Mouse (Mus musculus) cerebral cortex, adult 2 months (tissue): ENCODE results near the gene Synrg.

ENCODE experiments used
- WGBS: fragments of 180-500 bp; shearing (Covaris S2); methylation state at CpG from one replicate; pipeline ENCODE4 v1.1.7; 2018; 5-methylcytosine and 5-hydroxymethylcytosine counted together

Synrg gene

GRCm38 (mm10) chr11:84073816-84074764 lies 109.9 kb downstream of the Synrg start:
- whole genome bisulfite sequencing, result 37% methylated on average over 7 of the region's 7 CpGs

GRCm38 (mm10) chr11:84077008-84077407 lies 112.8 kb downstream of the Synrg start:
- WGBS, result 38% methylated on average over 2 of the region's 2 CpGs

GRCm38 (mm10) chr11:84078601-84079000 lies 114.4 kb downstream of the Synrg start:
- 50% methylated on average over 9 of the region's 9 CpGs for WGBS

- WGBS, result 74% methylated on average over 11 of the region's 11 CpGs
These were observed 115.1 kb downstream of the Synrg start for GRCm38 (mm10) chr11:84079361-84079760.

- 63% methylated on average over 4 of the region's 4 CpGs for WGBS
These were observed 115.7 kb downstream of the Synrg start for GRCm38 (mm10) chr11:84079887-84080286.

- 80% methylated on average over 3 of the region's 3 CpGs for WGBS
These were observed 116.1 kb downstream of the Synrg start for GRCm38 (mm10) chr11:84080327-84080726.

- 92% methylated on average over 5 of the region's 5 CpGs for whole genome bisulfite sequencing
These were observed 117.7 kb downstream of the Synrg start for GRCm38 (mm10) chr11:84081901-84082300.

GRCm38 (mm10) chr11:84090572-84090971 lies 126.3 kb downstream of the Synrg start:
- 88% methylated on average over 8 of the region's 8 CpGs for WGBS
